Mouse (Mus musculus) lung, postnatal 36 days (tissue): ENCODE measurements at regions not wholly inside any gene's neighbourhood (a gene's known extent, or its start where the extent isn't known, plus 50 kb on each side); places are given as distances from the start of the nearest gene placed in this dataset.

Experiments
- DNase-seq: peaks from one replicate; pipeline ENCODE4 v3.0.0; 2022; ENCODE audit warnings: mixed read lengths

DNA sequence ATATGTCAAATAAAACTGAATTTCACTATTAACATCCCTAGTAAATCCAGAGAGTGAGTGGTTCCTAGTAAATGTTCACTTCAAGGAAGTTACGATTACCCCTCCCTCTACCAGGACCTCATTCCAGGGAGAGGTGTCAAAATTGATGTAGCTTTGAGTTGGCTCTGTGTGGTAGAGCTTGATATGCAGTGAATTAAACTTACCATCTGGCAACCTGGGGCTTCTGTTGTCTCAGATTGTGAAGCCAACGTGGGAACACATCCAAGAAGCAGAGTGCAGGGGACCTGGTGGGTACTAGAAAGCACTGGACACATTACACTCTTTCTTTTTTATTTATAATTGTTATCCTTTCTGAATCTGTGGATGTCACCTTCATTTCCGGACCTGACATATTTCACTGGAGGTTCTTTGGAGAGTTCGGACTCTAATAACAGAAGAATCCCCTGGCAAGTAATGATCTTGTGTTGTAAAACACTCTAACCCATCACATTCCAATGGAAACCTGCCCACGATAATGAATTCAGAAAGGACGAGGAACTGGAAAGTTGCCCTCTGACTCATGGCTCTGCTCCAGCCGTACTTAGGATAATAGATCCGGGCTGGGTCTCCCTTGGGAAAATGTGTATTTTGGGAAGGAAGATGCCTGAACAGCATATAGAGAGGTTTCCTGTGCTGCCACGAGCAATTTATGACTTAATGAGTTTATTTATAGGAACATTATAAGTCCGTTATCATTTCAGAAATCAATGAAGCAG lies 295.8 kb downstream of the Plk2 start:
- DNase-seq = peak; percentile 42

DNA sequence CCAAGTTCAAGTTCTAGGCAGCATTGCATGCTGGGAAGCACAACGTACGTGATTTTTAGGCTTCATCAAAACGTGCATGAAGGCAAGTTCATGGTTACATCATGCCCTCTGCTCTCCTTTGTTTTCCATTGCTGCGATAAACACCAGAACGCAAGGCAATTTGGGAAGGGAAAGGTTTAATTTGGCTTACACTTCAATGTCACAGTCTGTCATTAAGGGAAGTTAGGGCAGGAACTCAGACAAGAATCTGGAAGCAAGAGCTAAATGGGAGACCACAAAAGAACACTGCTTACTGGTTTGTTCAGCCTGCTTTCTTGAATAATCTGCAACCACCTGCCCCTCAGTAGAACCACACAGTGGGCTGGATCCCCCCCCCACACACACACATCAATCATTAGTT lies 297.9 kb downstream of the Plk2 start:
- no peak for DNase-seq

DNA sequence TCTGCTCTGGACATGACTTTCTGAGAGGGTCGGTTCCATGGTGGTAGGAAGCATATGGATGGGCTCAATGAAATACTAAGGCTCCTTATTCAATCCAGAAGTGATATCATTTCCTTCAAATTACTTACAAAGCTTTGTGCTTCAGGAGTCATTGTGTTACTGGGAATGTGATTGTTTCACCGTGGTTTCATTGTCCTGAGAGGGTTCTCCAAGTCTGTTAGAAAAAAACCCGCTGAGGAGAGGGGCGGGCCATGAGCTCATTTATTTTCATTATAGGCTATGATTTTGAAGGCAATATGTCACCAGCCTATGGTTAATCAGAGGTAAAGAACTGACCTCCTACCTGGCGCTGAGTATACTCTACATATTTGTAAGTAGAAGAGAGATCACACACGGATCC lies 300.0 kb downstream of the Plk2 start:
- DNase-seq = peak; percentile 13

GRCm38 (mm10) chr13:110696549-110696948 lies 301.7 kb downstream of the Plk2 start:
- peak; percentile 37 for DNase-seq

GRCm38 (mm10) chr13:110704261-110704660 lies 309.4 kb downstream of the Plk2 start:
- no peak for DNase-seq

GRCm38 (mm10) chr13:110710847-110711246 lies 316.0 kb downstream of the Plk2 start:
- no peak for DNase-seq

- DNase-seq = no peak
Observed at GRCm38 (mm10) chr13:110712527-110712926, 317.7 kb downstream of the Plk2 start.

DNA sequence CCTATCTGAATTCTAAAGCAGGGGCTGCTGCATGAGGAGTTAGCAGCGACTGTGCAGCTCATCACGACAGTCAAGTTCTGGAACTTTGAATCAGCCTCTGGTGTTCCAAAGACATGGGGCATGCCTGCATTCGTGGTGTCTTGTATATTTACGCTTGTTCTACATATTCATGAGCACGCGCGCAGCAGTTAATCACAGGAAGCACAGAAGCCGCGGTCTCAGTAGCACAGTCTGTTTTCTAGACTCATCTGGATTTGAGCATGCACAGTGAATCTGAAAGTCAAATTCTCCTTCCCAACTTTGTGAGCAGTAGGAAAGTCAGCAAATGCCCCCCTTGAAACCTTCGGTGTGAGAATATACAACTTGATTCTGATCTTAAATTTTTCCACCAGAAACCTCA lies 327.3 kb downstream of the Plk2 start:
- DNase-seq = no peak

- no peak for DNase-seq
Observed at GRCm38 (mm10) chr13:110722752-110723151, 327.9 kb downstream of the Plk2 start.

- DNase-seq = no peak
Observed at GRCm38 (mm10) chr13:110724836-110725235, 330.0 kb downstream of the Plk2 start.

DNA sequence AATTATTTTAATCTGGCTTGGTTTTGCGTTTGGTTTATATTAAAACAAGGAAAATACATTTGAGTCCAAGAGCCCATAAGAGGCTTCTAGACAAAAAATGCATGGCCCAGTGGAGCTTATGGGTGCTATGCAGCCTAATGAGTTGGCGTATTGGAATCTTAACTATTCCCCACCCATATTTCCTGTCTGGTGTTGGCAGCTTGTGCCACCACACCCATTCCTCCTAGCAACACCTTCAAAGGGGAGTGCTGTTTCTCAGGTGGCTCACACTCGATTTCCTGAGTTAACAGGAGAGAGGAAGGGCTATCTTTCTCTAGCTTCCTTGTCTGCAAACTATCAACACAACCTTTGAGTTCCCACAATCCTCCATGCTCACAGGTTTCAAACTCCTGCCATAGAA lies 331.0 kb downstream of the Plk2 start:
- no peak for DNase-seq

GRCm38 (mm10) chr13:110735511-110735910 lies 340.7 kb downstream of the Plk2 start:
- DNase-seq = peak; percentile 24

GRCm38 (mm10) chr13:110741576-110742206 lies 346.8 kb downstream of the Plk2 start:
- no peak for DNase-seq

GRCm38 (mm10) chr13:110747223-110747868 lies 352.5 kb downstream of the Plk2 start:
- peak; percentile 61 for DNase-seq

- no peak for DNase-seq
Observed at GRCm38 (mm10) chr13:110752746-110753145, 357.9 kb downstream of the Plk2 start.

- DNase-seq = peak; percentile 6
Observed at GRCm38 (mm10) chr13:110754548-110754947, 359.7 kb downstream of the Plk2 start.

GRCm38 (mm10) chr13:110756877-110757276 lies 362.0 kb downstream of the Plk2 start:
- DNase-seq = peak; percentile 18

DNA sequence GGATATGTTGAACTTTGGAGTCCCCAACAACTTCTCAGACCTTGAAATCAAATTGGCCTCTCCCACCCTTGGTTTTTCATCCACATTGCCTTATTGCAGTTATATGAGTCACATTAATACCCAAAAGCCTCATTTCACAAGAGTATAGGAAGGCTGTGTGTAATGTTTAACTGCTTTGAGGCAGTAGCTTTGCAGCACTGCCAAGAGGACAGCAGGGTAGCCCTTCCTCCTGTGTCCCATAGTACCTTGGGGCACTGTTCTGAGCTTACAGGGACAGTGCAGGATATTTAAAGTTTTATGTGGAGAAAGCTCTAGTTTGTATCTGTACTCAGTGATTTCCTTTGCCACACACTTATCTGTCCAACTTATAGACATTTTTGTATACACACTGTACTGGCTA lies 374.4 kb downstream of the Plk2 start:
- no peak for DNase-seq

GRCm38 (mm10) chr13:110775251-110775650 lies 380.4 kb downstream of the Plk2 start:
- no peak for DNase-seq

DNA sequence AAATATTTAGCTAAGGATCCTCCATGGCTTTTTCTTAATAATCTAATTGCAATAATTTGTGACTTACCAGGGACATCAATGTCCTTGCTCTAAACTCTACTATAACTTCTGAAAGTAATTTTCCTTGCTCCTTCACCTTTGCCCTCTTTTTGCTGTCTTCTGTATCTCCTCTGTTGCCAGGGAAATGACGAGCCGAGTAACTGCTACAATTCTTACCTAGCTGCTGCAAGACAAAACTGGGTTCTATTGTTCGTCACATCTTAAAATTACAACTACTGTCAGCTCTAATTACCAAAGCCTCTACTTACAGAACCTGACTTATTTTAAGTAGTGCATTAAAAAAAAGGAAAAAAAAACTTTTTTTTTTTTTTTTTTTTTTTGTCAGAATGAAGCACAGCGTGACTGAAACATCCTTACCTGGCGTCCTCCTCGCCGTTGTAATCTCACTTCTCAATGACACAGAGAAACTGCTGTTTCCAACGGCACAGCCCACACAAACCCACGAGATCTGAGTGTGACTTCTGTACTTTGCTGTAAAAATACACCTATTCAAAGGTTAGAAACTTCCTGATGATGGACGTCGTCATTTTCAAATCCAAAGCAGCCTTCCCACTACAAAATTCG lies 389.4 kb downstream of the Plk2 start:
- DNase-seq = no peak

DNA sequence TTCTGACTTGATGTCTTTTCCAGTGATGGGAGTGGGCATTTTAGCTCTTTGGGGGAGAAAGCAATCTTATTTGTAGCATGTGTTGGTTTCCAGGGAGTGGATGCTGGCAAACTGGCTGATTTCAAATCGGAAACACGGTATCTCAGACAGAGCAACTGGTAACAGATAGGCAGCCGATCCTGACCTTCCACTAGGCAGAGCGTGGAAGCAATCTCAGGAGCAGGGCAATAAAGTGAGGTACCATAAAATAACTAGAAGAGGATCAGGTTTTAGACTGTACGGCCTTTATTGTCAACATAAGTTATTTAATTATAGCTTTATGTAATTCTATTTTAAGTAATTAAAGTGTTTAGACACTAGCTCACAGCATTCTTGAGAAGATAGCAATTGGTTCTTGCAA lies 390.0 kb downstream of the Plk2 start:
- no peak for DNase-seq

DNA sequence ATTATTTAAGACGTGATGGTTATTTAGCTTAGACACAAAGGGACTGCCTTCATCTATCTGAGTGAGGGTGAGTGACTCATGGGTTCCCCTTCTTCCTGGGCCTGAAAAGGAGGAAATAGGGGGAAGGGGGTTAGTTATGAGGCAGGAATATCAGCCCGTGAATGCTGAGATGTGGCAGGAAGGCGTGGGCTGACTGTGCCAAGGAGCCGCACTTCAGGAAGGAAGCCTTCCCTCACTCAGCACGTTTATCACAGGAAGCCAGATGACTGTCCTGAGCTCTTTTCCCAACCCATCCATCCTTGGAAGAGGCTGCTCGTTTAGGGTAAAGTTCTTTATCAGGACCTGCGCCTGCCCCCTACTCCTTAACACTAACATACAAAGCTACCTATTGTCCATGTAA lies 403.5 kb downstream of the Plk2 start:
- no peak for DNase-seq

GRCm38 (mm10) chr13:110802841-110803240 lies 408.0 kb downstream of the Plk2 start:
- no peak for DNase-seq

- no peak for DNase-seq
Observed at GRCm38 (mm10) chr13:110812401-110812800, 417.6 kb downstream of the Plk2 start.
